Mouse (Mus musculus): ENCODE measurements around the gene Amotl2.

DNA sequence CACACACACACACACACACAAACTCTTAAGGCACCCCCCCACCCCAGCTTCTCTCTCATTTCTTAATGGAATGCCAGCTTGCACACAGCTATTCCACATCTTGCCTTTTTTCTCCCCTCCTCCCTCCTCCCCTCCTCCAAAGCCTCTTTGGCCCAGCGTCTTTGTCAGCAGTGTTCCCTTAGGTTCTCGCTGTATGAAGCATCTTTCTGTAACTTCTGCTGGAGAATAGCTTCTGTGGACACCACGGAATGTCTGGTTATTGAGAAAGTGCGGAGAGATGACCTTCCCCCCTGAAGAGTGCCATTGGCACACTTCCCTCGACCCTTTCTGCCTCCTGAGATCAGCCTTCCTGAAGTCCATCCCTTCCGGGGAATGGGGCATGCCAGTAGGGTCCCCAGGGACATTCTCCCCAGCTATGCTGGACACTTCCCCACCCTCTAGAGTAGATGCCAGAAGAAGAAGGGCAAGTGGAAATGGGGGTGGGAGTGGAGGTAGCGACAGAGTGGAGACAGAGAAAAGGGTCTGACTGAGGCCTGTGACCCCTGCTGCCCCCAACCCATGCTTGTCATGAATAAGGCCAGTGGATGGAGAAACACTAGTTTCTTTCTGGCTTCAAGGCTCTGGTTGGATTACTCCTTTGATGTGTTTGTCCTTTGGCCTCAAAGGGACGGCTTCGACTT, 39.3 kb downstream of the Amotl2 start:
- TF ChIP-seq CTCF (IDR thresholded peaks at IDR 0.05; ENCODE audit: control insufficient read depth, insufficient read depth, low read length) (no peak), POLR2A (IDR thresholded peaks at IDR 0.05; ENCODE audit: borderline replicate concordance, control insufficient read depth, low read depth, low read length) (no peak)

Measured in bone marrow, adult 2 months (tissue).